Mouse (Mus musculus) kidney, adult 8-10 months (tissue): ENCODE data around the gene Gm1113.

ENCODE experiments used
- DNase-seq, 2 experiments: peaks; one replicate each; pipeline ENCODE4 v3.0.0; 2022

The Gm1113 gene

GRCm38 (mm10) chr9:35474104-35474724 lies 43.9 kb downstream of the Gm1113 start:
- no peak for DNase-seq

GRCm38 (mm10) chr9:35468913-35469312 lies 49.2 kb downstream of the Gm1113 start:
- no peak for DNase-seq

GRCm38 (mm10) chr9:35467264-35467817 lies 50.7 kb downstream of the Gm1113 start:
- no peak for DNase-seq

GRCm38 (mm10) chr9:35459594-35459993 lies 58.5 kb downstream of the Gm1113 start:
- no peak for DNase-seq
